Mouse (Mus musculus) small intestine, adult 2 months (tissue): ENCODE results near the gene 4930595D18Rik.

Experiments
- CTCF ChIP-seq: fragments of 200-500 bp; IDR thresholded peaks from 2 replicates; pipeline ENCODE4 v1.5.1; 2012; ENCODE audit warnings: low read depth, mild to moderate bottlenecking, control low read depth, inconsistent platforms, low read length, moderate library complexity, mixed read lengths; ENCODE audit not compliant: insufficient replicate concordance, insufficient read length; ENCODE audit errors: extremely low read depth
- POLR2A ChIP-seq: fragments of 200-500 bp; IDR thresholded peaks from 2 replicates; pipeline ENCODE4 v1.6.1; 2012; ENCODE audit warnings: low read depth, mild to moderate bottlenecking, control low read depth, inconsistent platforms, low read length, moderate library complexity

GRCm38 (mm10) chr12:111114593-111114992 is 69.7 kb downstream of the 4930595D18Rik start:
- TF ChIP-seq CTCF (no peak), POLR2A (no peak)
